Mouse (Mus musculus): ENCODE results near the gene Aloxe3. TPM values are rescaled to one million over a fixed set of nuclear protein-coding genes. Genes with fewer than 3 reads are reported as not detected.

The Aloxe3 gene
- polyA plus RNA-seq (2012; rRNA removed) = 0.16 TPM in 2 replicates

GRCm38 (mm10) chr11:69125852-69125918, at the start of gene Aloxe3:
Aloxe3 (plus strand) TSS chr11:69125896.

GRCm38 (mm10) chr11:69088103-69088855, 37.4 kb upstream of the Aloxe3 start, which contains the start of gene Vamp2:
Vamp2 (plus strand) TSS chr11:69088490.

GRCm38 (mm10) chr11:69094697-69095429, 30.8 kb upstream of the Aloxe3 start, which contains the start of gene Per1:
Per1 (plus strand) TSS chr11:69095217.

GRCm38 (mm10) chr11:69120221-69121000, 5.3 kb upstream of the Aloxe3 start, which contains the start of gene Hes7:
Hes7 (plus strand) TSS chr11:69120404.

GRCm38 (mm10) chr11:69122336-69122951, 3.3 kb upstream of the Aloxe3 start, which contains the start of gene 9130213A22Rik:
9130213A22Rik (minus strand) TSS chr11:69122589.

GRCm38 (mm10) chr11:69156800-69157199, 31.1 kb downstream of the Aloxe3 start, which contains the start of gene Alox12b:
Alox12b (plus strand) TSS chr11:69156989.

GRCm38 (mm10) chr11:69197743-69198142, 72.0 kb downstream of the Aloxe3 start, which contains the start of gene Alox8:
Alox8 (minus strand) TSS chr11:69197843.

Other genes with a start within 250 kb of the Aloxe3 start
- gene Rnf222, start 237.3 kb upstream of the Aloxe3 start, polyA plus RNA-seq (2012; rRNA removed) = 0.01 and 0.07 TPM in 2 replicates
- gene Rpl26, start 224.3 kb upstream of the Aloxe3 start, polyA plus RNA-seq (2012; rRNA removed) = 3,101 and 4,088 TPM in 2 replicates
- 0.53 and 0.83 TPM in 2 replicates for gene Odf4, start 198.8 kb upstream of the Aloxe3 start, polyA plus RNA-seq (2012; rRNA removed)
- 10.0 and 11.0 TPM in 2 replicates for gene Arhgef15, start 168.4 kb upstream of the Aloxe3 start, polyA plus RNA-seq (2012; rRNA removed)
- gene Slc25a35, start 157.8 kb upstream of the Aloxe3 start, polyA plus RNA-seq (2012; rRNA removed) = 1.1 and 2.1 TPM in 2 replicates
- 30.4 and 44.3 TPM in 2 replicates for gene Rangrf, start 150.7 kb upstream of the Aloxe3 start, polyA plus RNA-seq (2012; rRNA removed)
- gene Pfas, start 117.4 kb upstream of the Aloxe3 start, polyA plus RNA-seq (2012; rRNA removed) = 37.7 and 41.5 TPM in 2 replicates
- 96.6 and 109 TPM in 2 replicates for gene Ctc1, start 110.0 kb upstream of the Aloxe3 start, polyA plus RNA-seq (2012; rRNA removed)
- gene Aurkb, start 80.2 kb upstream of the Aloxe3 start, polyA plus RNA-seq (2012; rRNA removed) = 133 and 173 TPM in 2 replicates
- gene Borcs6, start 66.2 kb upstream of the Aloxe3 start, polyA plus RNA-seq (2012; rRNA removed) = 10.2 and 17.2 TPM in 2 replicates
- gene Tmem107, start 55.1 kb upstream of the Aloxe3 start, polyA plus RNA-seq (2012; rRNA removed) = 21.2 and 36.6 TPM in 2 replicates
- gene Vamp2, start 37.4 kb upstream of the Aloxe3 start, polyA plus RNA-seq (2012; rRNA removed) = 124 and 131 TPM in 2 replicates
- 8.0 and 9.8 TPM in 2 replicates for gene Per1, start 30.7 kb upstream of the Aloxe3 start, polyA plus RNA-seq (2012; rRNA removed)
- gene Hes7, start 5.5 kb upstream of the Aloxe3 start, polyA plus RNA-seq (2012; rRNA removed) = 0.35 and 0.40 TPM in 2 replicates
- 0.14 and 0.15 TPM in 2 replicates for gene 9130213A22Rik, start 3.3 kb upstream of the Aloxe3 start, polyA plus RNA-seq (2012; rRNA removed)
- gene Alox12b, start 31.1 kb downstream of the Aloxe3 start, polyA plus RNA-seq (2012; rRNA removed) = 0.05 TPM in 2 replicates
- 0.05 and 0.07 TPM in 2 replicates for gene Alox8, start 71.9 kb downstream of the Aloxe3 start, polyA plus RNA-seq (2012; rRNA removed)
- 0.05 and 0.06 TPM in 2 replicates for gene Gucy2e, start 111.1 kb downstream of the Aloxe3 start, polyA plus RNA-seq (2012; rRNA removed)
- gene Cntrob, start 197.9 kb downstream of the Aloxe3 start, polyA plus RNA-seq (2012; rRNA removed) = 49.2 and 87.7 TPM in 2 replicates
- 142 and 178 TPM in 2 replicates for gene Trappc1, start 198.1 kb downstream of the Aloxe3 start, polyA plus RNA-seq (2012; rRNA removed)
- gene Kcnab3, start 200.4 kb downstream of the Aloxe3 start, polyA plus RNA-seq (2012; rRNA removed) = 3.3 and 3.6 TPM in 2 replicates
- 23.9 and 43.4 TPM in 2 replicates for gene Rnf227, start 214.6 kb downstream of the Aloxe3 start, polyA plus RNA-seq (2012; rRNA removed)
- 300 and 312 TPM in 2 replicates for gene Chd3, start 243.5 kb downstream of the Aloxe3 start, polyA plus RNA-seq (2012; rRNA removed)